Mouse (Mus musculus): ENCODE results near the gene Lama1. TPM values are rescaled to one million over a fixed set of nuclear protein-coding genes. Genes with fewer than 3 reads are reported as not detected.
A peak's percentile ranks its signal among the peaks of the same experiment; 100 is the strongest.

Lama1 gene
- polyA plus RNA-seq, 1 experiment from 2014 or later: 15.4 TPM

DNA sequence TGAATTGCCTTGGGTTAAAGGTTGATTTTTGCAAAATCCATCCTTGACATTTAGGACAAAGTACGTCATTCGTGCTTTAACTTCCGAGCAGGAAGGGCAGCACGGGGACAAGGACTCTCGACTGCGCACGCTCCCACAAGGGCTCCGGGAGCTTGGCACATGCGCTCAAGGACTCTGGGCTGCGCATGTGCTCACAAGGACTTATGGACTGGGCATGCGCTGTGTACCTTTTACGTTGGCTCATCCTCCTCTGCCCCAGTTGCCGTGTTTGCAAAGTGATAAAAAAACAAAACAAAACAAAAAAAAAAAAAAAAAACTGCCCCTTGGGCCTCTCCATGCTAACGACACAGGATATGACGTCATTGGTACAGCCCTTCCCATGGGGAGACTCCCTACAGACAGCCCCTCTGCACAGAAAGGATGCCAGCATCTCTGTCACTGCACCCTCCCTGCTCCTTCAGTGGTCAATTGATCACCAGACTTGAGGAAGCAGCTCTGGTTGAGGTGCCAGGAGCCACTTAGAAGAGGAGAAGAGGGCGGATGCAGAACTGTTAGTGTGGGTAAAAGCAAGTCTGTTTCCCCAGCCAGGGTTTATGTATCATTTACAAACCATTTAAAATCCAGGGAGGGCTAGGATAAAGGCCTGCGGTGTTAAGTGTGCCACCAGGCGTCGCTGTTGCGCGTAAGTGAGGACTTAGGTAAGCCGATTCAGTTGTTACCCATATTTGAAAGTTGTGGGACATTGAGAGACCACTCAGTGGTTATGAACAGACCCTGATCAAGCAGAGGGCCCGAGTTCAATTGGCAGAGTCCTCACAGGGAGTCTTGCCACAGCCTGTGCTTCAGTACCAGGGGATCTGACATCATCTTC lies 172.9 kb downstream of the Lama1 start:
- H3K4me3 ChIP-seq (replicated peaks; ENCODE audit: low read length): no peak overlapping the region
- H3K9ac ChIP-seq: no peak overlapping the region
- WGBS: 66% methylated on average over 23 of the region's 23 CpGs
- no peaks in the 10 kb centered on the region for H3K4me1 ChIP-seq (replicated peaks; ENCODE audit: control insufficient read depth, insufficient read depth, low read length)
- no peaks in the 10 kb centered on the region for H3K36me3 ChIP-seq (replicated peaks; ENCODE audit: control insufficient read depth, insufficient read depth)
- no peaks in the 10 kb centered on the region for H3K27me3 ChIP-seq (ENCODE audit: control insufficient read depth, insufficient read depth, low read length)
- H3K4me2 ChIP-seq (replicated peaks): no peak overlapping the region
- no peak overlapping the region for H3K27ac ChIP-seq
- ATAC-seq (ENCODE audit: low FRiP score) (peak; percentile 48; the same call in 1 of the 2 replicates), DNase-seq (ENCODE audit: low spot score) (peak; percentile 88)
- no peaks in the 10 kb centered on the region for H3K9me3 ChIP-seq (ENCODE audit: control insufficient read depth, low read length)

Other genes with a start within 250 kb of the Lama1 start
- not detected in 2 replicates for gene Lrrc30, start 64.5 kb upstream of the Lama1 start, polyA plus RNA-seq (2014; fragmentation: Nextera tagmentation; extraction: Ambion mirVana)